Mouse (Mus musculus) urinary bladder, postnatal 4 days (tissue): ENCODE measurements around the gene Hrc.

Experiments
- DNase-seq, 2 experiments: peaks; one replicate each; pipeline ENCODE4 v3.0.0; 2021 to 2022; ENCODE audit warnings: low spot score in 2 of 2

Hrc gene

DNA sequence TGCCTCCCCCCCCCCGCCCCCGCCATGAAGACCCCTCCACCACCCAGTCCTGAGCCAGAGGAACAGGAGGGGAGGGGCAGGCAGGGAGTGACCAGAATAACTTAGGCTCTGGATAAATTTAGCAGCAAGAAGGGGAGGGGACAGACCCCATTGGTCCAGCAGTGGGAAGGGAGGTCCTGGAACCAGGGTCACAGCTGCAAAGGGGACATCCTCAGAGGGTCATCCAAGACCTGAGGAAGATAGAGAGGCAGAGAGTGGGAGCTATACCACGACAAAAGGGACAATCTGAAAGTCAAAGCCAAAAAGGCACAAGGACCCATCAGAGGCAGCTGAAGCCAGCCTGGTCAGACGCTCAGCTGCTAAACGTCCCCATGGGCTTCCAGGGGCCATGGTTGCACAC lies at the start of gene Hrc:
Hrc (plus strand) TSS at position 235 of the 400 bp plus-strand sequence.
- DNase-seq, result no peak

DNA sequence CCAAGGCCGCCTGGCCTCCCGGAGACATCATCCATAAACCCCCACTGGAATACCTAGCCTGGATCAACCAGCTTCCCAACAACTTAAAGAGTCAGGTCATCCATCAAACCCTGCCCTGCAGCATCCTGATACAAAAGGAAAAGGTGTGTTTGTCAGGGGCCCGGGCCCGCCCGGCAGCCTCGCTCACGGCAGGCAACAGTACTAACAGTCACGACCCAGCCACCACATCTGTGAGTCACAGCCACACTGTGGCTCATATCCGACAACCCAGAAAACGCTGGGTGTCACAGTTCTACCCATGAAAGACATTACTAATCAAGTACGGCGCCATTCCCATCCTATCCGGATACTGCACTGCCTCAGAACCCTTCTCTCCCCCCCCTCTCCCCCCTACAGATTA lies 48.6 kb upstream of the Hrc start:
- DNase-seq, result no peak

DNA sequence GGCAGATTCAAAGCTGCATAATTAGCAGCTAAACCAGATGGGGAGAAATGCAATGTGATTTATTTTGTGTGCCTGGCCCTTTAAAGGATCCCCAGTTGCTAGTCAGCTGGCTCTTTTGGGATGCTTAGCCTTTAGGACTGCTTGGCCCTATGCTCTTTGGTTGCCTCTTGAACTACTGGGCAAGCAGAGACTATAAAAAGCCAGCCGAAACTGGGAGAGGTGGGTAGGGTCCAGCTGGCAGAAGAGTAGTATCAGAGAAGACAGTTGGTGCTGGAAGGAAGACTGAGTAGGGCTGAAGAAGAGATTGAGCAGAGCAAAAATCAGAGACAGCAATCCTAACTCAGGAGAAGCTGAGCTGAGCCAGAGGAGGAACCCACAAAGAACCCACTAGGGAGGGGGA lies 38.5 kb upstream of the Hrc start:
- no peak for DNase-seq

DNA sequence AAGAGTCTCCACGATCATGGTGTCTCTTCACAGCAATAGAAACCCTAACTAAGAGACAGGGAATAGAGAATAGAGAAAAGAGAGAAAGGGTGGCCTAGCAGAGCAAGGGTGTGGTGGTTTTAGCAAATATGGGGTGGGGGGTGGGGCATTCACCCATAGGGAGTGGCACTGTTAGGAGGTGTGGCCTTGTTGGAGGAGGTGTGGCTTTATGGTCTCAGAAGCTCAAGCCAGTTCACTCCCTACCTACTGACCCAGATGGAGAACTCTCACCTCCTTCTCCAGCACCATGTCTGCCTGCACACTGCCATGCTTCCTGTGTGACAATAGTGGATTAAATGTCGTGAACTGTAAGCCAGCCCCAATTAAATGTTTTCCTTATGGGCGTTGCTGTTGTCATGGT lies 37.5 kb upstream of the Hrc start:
- no peak for DNase-seq

DNA sequence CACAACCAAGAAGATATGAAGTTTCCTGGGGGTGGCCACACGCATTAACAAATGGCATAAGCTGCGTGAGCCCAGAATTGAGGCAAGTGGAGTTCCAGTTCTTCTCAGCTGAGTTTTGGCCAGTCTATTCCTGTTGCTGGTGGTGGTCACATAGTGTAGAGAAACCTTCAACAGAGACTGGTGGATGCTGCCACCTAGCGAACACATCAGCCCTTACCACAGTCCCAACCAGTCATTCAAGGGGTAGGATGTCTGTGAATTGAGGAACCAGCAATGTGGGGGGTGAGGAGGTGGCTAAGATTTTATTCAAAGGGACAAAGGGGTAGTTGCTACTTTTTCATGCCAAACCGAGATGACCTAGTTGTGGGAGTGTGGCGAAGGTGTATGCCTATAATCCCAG lies 35.3 kb upstream of the Hrc start:
- DNase-seq, result peak in 1 of 2 experiments; percentile 48

GRCm38 (mm10) chr7:45300270-45300669 lies 34.8 kb upstream of the Hrc start:
- DNase-seq, result peak in 1 of 2 experiments; percentile 41

DNA sequence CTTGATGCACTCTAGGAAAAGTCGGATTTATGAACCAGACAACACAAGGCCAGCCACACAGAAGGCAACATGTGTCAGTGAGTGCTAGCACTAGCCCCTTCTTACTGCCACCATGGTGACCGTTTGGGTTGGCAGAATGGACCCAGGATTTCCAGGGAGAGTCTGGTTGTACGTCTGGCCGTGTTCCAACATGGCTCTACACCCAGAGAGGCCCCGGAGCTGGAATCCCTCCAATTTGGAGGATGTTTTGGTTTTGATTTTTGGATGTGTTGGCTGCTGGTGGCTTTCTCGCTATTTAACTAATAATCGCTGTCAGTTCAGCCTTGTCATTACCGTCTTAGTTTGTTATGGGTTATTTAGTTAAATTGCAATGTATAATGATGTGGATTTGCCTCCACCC lies 32.5 kb upstream of the Hrc start:
- DNase-seq, result no peak

DNA sequence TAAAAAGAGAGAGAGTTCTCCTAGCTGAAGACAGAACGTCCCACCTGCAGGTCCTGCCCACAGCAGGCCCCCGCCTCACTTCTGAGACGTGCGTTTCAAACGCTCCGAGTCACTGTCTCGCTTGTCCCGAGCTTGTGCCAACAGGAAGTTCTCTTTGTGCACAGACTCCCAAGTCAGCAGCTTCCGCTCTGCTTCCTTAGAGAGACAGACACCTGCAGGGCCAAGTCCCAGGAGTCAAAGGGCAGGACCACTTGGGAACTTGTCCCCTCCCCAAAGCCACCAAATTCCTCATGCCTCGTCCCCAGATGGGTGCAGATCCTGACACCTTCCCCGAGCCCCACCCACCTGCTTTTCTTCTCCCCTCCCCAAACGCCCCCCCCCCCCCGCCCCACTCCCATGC lies 30.2 kb upstream of the Hrc start:
- no peak for DNase-seq

DNA sequence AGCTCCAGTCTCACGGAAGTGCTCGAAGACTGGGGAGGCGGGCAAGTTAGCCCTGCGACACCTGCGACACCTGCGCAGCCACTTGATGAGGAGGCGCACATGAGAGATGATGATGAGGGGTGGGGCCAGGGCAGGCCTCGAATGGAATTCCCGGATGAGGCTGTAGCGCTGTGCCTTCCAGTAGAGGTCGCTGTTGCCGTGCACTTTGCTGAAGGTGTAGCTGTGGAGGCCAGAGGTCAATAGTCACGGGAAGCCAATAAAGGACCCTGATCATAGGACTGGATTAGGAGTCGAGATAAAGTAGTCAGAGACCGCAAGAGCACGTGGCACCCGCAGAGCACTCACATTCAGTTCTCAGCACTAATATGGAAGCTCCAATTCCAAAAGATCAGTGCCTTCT lies 29.8 kb upstream of the Hrc start:
- DNase-seq, result peak; percentile 49 to 72

- no peak for DNase-seq
These were observed 26.4 kb upstream of the Hrc start for GRCm38 (mm10) chr7:45308551-45309240.

- peak in 1 of 2 experiments; percentile 33 for DNase-seq
These were observed 25.6 kb upstream of the Hrc start for GRCm38 (mm10) chr7:45309455-45309854.

DNA sequence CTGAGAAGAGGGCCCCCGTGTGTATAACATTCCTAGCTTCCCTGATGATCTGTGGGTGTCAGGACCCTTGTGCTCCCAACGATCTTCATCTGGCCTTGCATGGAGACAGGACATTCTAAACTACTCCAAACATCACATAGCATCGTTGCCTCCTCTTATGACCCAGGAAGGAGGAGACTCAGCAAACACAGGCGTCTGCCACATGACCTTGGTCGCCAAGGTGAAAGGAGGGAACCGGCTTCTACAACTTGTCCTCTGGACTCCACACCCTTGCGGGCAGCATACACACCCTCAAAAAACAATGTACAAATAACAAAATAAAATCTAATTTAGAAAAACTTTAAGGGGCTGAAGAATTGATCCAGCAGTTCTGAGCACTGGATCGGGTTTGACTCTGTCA lies 23.1 kb upstream of the Hrc start:
- no peak for DNase-seq

DNA sequence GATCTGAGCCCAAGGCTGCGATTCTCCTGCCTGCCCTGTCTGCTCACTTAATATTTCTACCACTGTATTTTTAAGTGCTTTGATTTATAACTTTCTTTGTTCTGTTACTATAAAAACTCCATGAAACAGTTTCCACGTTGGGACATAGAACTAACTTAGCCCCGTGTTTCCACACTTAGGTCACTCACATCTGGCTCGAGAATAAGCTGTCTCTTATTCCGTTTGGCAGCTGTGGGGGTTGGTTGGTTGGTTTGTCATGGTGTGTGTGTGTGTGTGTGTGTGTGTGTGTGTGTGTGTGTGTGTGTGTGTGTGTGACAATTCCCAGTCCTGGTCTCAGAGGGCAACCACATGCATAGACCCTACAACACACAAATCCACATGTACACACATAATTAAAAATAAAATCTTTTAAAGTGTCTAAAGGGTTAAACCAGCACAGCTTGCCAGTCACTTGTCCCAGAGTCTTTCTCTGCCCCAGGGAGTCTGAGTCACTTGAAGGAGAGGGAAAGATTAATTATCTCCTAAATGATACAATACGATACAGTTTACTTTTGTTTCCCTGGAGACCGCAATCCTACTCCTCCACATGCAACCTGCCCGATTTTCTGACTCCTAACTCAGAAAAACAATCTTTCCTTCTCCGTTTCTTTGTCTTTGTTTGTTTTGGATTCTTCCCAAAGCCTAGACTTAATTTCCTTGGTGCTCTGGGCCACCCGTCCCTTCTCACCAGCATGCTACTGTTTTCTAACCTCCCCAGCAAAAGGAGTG lies 22.2 kb upstream of the Hrc start:
- no peak for DNase-seq

DNA sequence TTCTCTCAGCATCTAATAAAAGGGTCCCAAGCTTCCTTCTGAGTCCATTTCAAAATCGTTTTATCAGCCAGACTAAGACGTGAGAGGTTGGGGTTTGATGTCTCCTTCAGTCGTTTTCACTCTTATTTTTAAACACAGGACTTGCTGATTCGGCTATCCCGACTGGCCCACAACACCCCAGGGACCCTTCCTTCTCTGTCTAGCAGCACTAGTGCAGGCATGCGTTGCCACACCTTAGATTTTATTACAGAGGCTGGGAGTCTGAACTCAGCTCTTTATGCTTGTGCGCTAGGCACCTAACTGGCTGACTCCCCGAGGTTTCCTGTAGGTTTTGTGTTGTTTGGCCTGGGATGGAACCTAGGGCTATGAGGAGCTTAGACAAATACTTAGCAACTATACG lies 21.6 kb upstream of the Hrc start:
- no peak for DNase-seq

DNA sequence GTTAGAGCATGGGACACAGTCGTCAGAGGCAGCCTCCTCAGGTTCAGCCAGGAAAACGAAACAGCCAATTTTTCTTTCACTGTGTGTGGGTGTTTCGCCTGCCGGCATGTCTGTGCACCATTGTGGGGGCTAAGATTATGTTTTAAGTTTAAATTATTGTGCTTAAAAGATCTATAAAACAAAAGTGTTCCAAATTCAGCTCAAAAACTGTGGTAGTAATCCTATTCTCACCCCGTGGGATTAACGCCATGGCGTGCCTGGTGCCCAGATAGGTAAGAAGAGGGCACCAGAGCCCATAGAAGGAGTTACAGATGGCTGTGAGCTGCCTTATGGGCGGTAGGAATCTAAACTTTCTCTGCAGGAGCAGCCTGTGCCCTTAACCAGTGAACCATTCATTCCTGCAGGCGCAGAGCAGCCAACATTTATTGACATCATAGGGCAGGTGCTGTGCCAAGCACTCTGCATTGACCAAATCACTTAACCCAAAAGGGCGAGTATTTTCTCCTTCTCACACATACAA lies 19.8 kb upstream of the Hrc start:
- no peak for DNase-seq

GRCm38 (mm10) chr7:45316536-45316935 lies 18.6 kb upstream of the Hrc start:
- no peak for DNase-seq

- no peak for DNase-seq
These were observed 12.8 kb upstream of the Hrc start for GRCm38 (mm10) chr7:45322245-45322644.

DNA sequence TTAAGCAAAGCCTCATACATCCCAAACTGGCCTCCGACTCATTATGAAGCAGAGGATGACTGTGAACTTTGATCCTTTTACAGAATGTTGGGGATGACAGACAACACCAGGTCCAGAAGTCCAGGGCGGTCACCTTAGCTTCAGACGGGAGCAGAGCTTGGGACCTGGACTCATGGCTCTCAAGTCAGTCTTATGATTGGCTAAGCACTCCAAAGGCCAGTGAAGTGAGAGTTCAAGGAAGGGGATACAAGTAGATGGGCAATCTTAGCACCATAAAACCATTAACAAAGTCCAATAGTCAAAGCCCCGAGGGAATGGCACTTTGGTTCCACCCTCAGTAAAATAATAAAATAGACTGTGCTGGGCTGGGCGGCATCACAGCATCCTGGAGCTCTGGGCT lies 12.0 kb upstream of the Hrc start:
- DNase-seq, result no peak

DNA sequence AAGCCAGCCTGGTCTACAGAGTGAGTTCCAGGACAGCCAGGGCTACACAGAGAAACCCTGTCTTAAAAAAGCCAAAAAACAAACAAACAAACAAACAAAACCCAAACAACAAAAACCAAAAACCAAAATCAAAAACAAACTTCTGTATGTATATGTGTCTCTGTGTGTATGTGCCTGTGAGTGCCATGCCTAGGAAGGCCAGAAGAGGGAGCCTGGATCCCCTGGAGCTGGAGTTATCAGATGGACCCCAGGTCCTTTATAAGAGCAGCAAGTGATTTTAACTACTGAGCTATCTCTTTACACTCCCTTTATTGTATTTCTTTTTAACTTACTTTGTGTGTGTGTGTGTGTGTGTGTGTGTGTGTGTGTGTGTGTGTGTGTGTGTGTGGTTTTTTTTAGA lies 9.3 kb upstream of the Hrc start:
- DNase-seq, result no peak

- DNase-seq, result no peak
These were observed 6.1 kb upstream of the Hrc start for GRCm38 (mm10) chr7:45328841-45329475.

GRCm38 (mm10) chr7:45331502-45331901 lies 3.6 kb upstream of the Hrc start:
- DNase-seq, result no peak

DNA sequence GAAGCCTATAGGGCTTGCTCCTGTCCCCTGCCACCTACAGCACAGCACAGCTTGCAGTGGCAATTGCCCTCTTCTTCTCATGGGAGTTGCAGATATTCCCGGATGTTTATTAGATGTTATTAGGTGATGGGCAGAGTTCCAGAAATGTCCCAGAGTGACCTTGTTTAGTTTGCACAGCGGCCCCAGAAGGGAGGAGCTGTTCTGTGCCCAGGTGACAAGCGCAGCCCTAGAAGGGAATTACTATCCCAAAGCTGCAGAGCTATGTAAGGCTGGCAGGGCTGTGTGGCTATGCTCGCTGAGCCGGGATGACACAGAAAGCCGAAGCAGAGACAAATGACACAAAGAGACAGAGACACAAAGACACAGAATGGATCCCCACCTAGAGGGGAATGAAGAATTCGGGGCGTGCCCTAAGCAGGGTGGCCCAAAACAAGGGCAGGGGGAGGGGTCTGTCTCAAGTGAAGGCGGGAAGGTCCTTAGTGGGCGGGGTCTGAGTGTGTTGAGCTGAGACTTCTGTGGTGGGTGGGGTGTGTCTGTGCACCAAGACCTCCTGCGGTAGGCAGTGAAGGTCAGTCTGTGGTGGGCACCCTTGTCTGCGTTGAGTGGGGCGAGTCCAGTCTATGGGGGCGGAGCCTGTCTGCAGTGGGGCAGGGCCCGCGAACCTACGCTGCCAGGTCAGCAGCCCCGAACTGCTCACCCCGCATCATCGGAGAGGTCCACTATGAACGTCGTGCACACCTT lies 2.2 kb upstream of the Hrc start:
- peak in 1 of 2 experiments; percentile 59 for DNase-seq
